Mouse (Mus musculus) kidney, embryonic 16.5 days (tissue): ENCODE results near the gene Cytl1. TPM values are rescaled to one million over a fixed set of nuclear protein-coding genes. Genes with fewer than 3 reads are reported as not detected.

Experiments used
- ATAC-seq: fragments of 200-750 bp; cut with Nextera tagmentation; 2 replicates; pipeline ENCODE4 v1.8.0; 2017; ENCODE audit warnings: moderate TSS enrichment; ENCODE audit not compliant: low FRiP score, low TSS enrichment
- H3K27ac ChIP-seq: fragments of 300-500 bp; sonication (generic); 2 replicates; pipeline ENCODE4 v1.5.1; 2014; ENCODE audit warnings: low read length
- H3K27me3 ChIP-seq: fragments of 300-500 bp; sonication (generic); 2 replicates; pipeline ENCODE4 v1.6.1; 2014; ENCODE audit warnings: low read length, control low read depth, mixed read lengths; ENCODE audit not compliant: insufficient read depth
- H3K36me3 ChIP-seq: fragments of 300-500 bp; sonication (generic); 2 replicates; pipeline ENCODE4 v1.6.1; 2014; ENCODE audit warnings: low read length, control low read depth, mixed read lengths; ENCODE audit not compliant: insufficient read depth
- H3K4me1 ChIP-seq: fragments of 300-500 bp; sonication (generic); 2 replicates; pipeline ENCODE4 v1.6.1; 2014; ENCODE audit warnings: low read length, control low read depth, mixed read lengths; ENCODE audit not compliant: insufficient read depth
- H3K4me2 ChIP-seq: fragments of 300-500 bp; sonication (generic); replicated peaks from 2 replicates; pipeline ENCODE4 v1.6.1; 2014; ENCODE audit warnings: low read depth, low read length
- H3K4me3 ChIP-seq: fragments of 300-500 bp; sonication (generic); 2 replicates; pipeline ENCODE4 v1.5.1; 2014; ENCODE audit warnings: mild to moderate bottlenecking, low read length
- H3K9ac ChIP-seq: fragments of 300-500 bp; sonication (generic); replicated peaks from 2 replicates; pipeline ENCODE4 v1.6.1; 2014; ENCODE audit warnings: low read length
- H3K9me3 ChIP-seq: fragments of 300-500 bp; sonication (generic); 2 replicates; pipeline ENCODE4 v1.6.1; 2016; ENCODE audit warnings: low read length, control low read depth
- WGBS: fragments of 180-500 bp; shearing (Covaris S2); extraction: QIAGEN DNeasy Blood & Tissue Kit; methylation state at CpG from one replicate; pipeline ENCODE4 v1.1.7; 2014; 5-methylcytosine and 5-hydroxymethylcytosine counted together
- polyA plus RNA-seq: library from polyadenylated mRNA; unstranded; fragments of >200 nt; fragmentation: Nextera tagmentation; extraction: Ambion mirVana; gene quantifications from 2 replicates; pipeline ENCODE4 v1.2.1, GENCODE M21; 2015

Gene Cytl1
- polyA plus RNA-seq: 0.69 and 1.2 TPM in 2 replicates

DNA sequence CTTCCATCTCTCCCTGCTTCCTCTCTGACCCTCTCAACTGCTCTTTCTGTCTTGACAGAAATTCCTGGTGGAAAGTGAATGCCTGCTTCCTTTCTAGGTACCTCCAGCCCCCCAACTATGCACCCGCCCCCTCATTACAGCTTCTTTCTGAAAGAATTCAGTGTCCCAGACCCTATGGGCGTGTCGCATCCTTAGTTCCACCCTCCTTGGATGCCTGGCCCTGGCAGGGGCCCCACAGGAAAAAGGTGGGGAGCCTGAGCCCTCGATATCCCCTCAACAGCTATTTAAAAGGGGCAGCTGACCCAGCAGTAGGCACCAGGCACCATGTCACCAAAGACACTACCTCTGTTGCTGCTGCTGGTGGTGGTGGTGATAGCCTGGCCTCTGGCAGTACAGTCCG lies at the start of gene Cytl1:
TSS of gene Cytl1 (plus strand) at position 296 of the 400 bp plus-strand sequence.
- Histone ChIP-seq H3K9ac (no peak within 1 kb of the TSS), H3K9me3 (no peaks in the 10 kb centered on the region; the same call in 1 of the 2 replicates), H3K4me3 (no peak within 1 kb of the TSS), H3K27me3 (no peaks in the 10 kb centered on the region), H3K36me3 (no peaks in the 10 kb centered on the region), H3K4me2 (no peak within 1 kb of the TSS), H3K4me1 (peaks cover 4% of the 10 kb centered on the region), H3K27ac (no peak within 1 kb of the TSS)
- WGBS: 40% methylated on average over 5 of the region's 5 CpGs
- ATAC-seq: no peak

DNA sequence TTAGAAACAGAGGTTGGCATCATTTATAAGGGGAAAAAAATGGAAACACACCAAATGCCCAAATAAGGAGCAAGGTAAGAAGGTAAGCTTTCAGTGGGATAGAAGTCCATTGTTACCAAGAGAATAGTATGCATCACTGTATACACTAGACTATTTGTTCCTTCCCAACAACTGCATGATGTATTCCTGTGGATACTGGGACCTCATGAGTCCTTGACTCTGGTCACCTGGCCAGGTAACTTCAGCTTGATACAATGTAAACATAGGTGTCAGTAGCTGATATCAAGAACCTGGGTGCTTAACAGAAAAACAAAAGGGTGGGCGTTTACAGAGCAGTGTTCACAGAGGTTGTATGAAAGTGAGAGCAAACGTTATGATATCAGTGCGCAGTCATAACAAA lies 42.6 kb upstream of the Cytl1 start:
- H3K36me3 ChIP-seq: no peaks in the 10 kb centered on the region

DNA sequence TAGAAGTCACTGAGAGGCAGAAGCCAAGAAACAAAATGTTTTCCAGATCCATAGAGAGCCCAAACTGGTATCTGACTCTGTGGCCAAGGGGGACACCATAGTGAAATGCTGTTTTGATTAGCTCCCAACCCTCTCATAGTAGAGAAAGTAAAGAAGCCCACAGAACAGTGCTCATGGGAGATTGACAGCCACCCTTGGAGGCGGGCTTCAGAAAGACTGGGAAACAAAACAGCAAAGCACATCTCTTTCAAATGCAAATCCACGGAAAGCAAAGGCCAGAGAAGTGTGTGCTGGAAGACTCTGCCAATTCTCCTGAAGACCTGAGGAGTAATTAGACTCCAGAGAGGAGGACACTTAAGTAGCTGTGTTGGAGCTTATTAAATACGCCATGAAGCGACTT lies 39.5 kb upstream of the Cytl1 start:
- Histone ChIP-seq H3K9ac (no peak overlapping the region), H3K36me3 (no peaks in the 10 kb centered on the region), H3K27me3 (no peaks in the 10 kb centered on the region), H3K4me1 (0 out of 2 replicates have a peak, but pooled peaks cover 3% of the 10 kb centered on the region), H3K27ac (no peak overlapping the region), H3K9me3 (no peaks in the 10 kb centered on the region), H3K4me2 (no peak overlapping the region), H3K4me3 (no peak overlapping the region)
- 52% methylated on average over 4 of the region's 4 CpGs for WGBS
- ATAC-seq: no peak

More for the DNA sequence above, 42.6 kb upstream of the Cytl1 start:
- Histone ChIP-seq H3K4me3 (no peak overlapping the region), H3K4me1 (no peaks in the 10 kb centered on the region), H3K9me3 (no peaks in the 10 kb centered on the region), H3K4me2 (no peak overlapping the region), H3K9ac (no peak overlapping the region), H3K27ac (no peak overlapping the region), H3K27me3 (no peaks in the 10 kb centered on the region)
- 78% methylated on average over 3 of the region's 3 CpGs for WGBS
- no peak for ATAC-seq

DNA sequence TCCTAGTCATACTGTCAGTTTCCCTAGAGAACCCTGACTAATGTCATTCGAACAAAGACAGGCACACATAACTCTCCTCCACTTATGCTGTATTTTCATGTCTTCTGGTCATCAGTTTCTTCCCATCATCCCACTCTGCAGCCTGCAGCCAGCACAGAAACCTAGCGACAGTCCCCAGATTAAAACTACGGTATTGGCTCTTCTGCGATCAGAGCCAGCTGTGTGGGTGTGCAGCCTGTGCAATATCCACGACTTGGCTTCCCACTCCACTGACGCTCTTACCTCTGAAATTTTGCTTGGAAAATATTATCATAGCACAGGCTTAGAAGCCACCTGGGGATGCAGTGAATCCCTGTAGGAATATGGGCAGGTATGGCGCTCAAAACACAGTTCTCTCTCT lies 38.0 kb upstream of the Cytl1 start:
- Histone ChIP-seq H3K36me3 (no peaks in the 10 kb centered on the region), H3K9me3 (no peaks in the 10 kb centered on the region), H3K4me1 (0 out of 2 replicates have a peak, but pooled peaks cover 3% of the 10 kb centered on the region), H3K9ac (no peak overlapping the region), H3K27ac (no peak overlapping the region), H3K4me3 (no peak overlapping the region), H3K27me3 (no peaks in the 10 kb centered on the region), H3K4me2 (no peak overlapping the region)
- WGBS: 78% methylated on average over 7 of the region's 7 CpGs
- ATAC-seq: no peak

DNA sequence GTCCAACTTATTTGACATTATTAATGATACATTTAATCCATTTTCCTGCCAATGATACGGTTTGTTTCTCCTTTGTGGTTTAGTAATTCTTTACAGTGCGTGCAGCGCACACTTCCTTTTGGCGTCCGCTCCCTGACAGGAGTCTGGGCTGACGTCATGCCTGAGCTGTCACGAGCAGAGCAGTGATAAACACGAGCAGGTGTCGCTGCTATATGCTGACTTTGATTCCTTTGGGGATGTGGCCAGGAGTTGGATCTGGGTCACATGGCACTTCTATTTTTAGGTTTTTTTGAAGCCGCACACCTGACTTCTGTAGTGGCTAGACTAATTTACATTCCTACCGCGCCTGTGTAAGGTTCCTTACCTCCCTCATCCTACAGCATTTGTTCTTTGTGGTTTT lies 35.6 kb upstream of the Cytl1 start:
- H3K4me3 ChIP-seq: no peak overlapping the region
- H3K27ac ChIP-seq: no peak overlapping the region
- WGBS: 57% methylated on average over 12 of the region's 12 CpGs
- no peaks in the 10 kb centered on the region for H3K9me3 ChIP-seq
- H3K9ac ChIP-seq: no peak overlapping the region
- no peak for ATAC-seq
- no peaks in the 10 kb centered on the region for H3K27me3 ChIP-seq
- 0 out of 2 replicates have a peak, but pooled peaks cover 3% of the 10 kb centered on the region for H3K4me1 ChIP-seq
- H3K4me2 ChIP-seq: no peak overlapping the region
- H3K36me3 ChIP-seq: no peaks in the 10 kb centered on the region

DNA sequence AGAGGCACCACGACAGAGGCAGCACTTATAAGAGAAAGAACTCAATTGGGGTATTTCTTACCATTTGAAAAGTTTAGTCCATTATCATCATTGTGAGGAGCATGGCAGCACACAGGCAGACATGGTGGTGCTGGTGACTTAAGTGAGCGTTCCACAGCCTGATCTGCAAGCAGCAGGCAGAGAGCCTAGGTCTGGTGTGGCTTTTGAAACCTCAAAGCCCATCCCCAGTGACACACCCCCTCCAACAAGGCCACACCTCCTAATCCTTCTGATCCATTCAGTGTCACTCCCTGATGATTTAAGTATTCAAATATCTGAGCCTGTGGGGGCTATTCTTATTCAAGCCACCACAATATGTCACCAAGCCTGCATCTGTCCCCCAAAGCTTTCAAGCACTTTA lies 30.4 kb upstream of the Cytl1 start:
- H3K9ac ChIP-seq: no peak overlapping the region
- no peaks in the 10 kb centered on the region for H3K9me3 ChIP-seq
- no peak overlapping the region for H3K4me2 ChIP-seq
- no peaks in the 10 kb centered on the region for H3K27me3 ChIP-seq
- 0 out of 2 replicates have a peak, but pooled peaks cover 2% of the 10 kb centered on the region for H3K4me1 ChIP-seq
- H3K27ac ChIP-seq: no peak overlapping the region
- WGBS: 91% methylated on average over 2 of the region's 2 CpGs
- ATAC-seq: no peak
- no peak overlapping the region for H3K4me3 ChIP-seq
- H3K36me3 ChIP-seq: no peaks in the 10 kb centered on the region

DNA sequence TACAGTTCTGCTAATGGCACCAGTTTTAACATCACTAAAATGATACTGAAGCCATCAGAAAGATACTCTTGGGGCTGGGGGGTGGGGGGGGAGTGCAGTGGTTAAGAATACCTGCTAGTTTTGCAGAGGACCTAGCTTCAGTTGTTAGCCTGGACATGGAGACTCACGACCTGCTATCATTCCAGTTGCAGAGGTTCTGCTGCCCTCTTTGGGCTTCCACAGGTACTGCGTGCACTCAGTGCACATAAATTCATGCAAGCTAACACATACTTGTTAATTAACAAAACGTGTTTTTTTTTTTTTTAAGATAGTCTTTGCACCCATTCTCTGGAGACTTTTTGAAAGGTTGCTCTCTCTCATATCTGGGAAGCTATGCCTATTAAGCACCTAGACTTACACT lies 27.2 kb upstream of the Cytl1 start:
- H3K9ac ChIP-seq: no peak overlapping the region
- no peak overlapping the region for H3K4me2 ChIP-seq
- H3K4me1 ChIP-seq: no peaks in the 10 kb centered on the region
- 68% methylated on average over 3 of the region's 3 CpGs for WGBS
- no peaks in the 10 kb centered on the region for H3K27me3 ChIP-seq
- 0 out of 2 replicates have a peak, but pooled peaks cover 5% of the 10 kb centered on the region for H3K9me3 ChIP-seq
- H3K36me3 ChIP-seq: no peaks in the 10 kb centered on the region
- ATAC-seq: no peak
- no peak overlapping the region for H3K4me3 ChIP-seq
- H3K27ac ChIP-seq: no peak overlapping the region

DNA sequence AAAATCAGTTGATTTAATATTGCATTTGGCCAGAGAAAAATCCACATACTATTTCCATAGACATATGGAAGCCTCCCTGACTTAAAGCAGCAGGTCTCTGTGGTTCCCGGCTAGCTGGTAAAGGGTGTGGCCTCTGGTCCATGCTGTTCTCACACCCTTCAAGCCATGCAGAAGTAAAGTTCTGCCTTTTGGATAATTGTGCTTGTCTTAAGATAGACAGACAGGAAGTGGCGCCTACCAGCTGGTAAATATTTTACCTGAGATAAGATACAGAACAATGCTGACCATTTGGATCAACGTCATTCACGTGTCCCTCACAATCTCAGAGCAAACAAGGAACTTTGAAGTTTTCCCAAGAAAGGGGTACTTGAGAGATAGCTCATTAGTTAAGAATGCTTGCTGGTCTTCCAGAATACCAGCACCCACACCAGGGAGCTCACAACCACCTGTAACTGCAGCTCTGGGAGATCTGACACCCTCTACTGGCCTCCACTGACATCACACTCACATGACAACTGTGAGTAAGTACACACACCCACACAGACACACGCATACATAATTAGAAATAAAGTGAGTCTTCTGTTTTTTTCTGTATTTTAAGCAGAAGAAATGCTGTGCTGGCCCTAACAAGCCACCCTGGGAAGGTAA lies 25.9 kb upstream of the Cytl1 start:
- H3K27ac ChIP-seq: no peak overlapping the region
- H3K4me2 ChIP-seq: no peak overlapping the region
- no peak overlapping the region for H3K9ac ChIP-seq
- H3K27me3 ChIP-seq: no peaks in the 10 kb centered on the region
- H3K9me3 ChIP-seq: 0 out of 2 replicates have a peak, but pooled peaks cover 5% of the 10 kb centered on the region
- no peaks in the 10 kb centered on the region for H3K36me3 ChIP-seq
- WGBS: 86% methylated on average over 5 of the region's 5 CpGs
- no peak overlapping the region for H3K4me3 ChIP-seq
- ATAC-seq: no peak
- H3K4me1 ChIP-seq: no peaks in the 10 kb centered on the region

DNA sequence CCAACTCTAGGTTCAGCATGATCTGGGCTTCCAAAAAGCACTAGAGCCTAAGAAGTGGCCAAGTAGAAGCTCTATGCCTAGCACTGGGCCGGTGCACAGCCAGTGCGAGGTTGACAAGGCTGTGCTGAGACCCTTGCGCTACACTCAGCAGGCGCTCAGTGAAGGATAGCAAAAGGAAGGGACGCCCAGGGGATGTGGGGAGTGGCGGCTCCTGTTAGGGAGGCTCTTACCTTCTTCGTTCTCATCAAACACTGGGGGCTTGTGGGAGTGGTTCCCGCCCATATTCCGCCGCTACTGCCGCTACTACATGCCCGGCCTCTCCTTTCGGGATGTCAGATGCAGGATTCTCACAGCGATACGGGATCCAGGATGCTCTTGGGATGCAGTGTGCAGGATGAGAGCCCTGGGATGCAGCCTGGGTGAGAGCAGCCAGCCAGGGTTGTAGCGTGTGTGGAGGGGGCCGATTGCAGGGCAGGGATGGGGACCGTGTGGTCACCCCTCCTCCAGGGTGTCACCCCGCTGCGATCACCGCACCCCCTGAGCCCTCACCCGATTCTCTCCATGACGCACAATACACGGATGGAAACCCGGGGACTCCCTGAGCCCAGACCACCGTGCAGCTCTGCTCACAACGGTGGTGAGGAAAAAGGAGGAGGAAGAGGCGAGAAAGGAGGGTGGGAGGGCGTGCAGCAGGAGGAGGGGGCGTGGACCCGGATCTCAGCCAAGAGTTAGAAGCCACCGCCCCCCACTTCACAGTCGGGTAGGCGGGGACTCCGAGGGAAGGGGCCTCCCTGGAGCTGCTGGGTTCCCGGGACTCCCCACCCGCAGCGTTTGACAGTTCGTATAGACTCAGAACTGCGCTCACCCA lies 18.6 kb upstream of the Cytl1 start, which contains the start of gene Stk32b:
TSS of gene Stk32b (minus strand) at position 667 of the 868 bp plus-strand sequence.
- 0 out of 2 replicates have a peak, but pooled peaks cover 5% of the 10 kb centered on the region for H3K9me3 ChIP-seq
- peak within 1 kb of the TSS; percentile 49 for H3K4me2 ChIP-seq
- H3K36me3 ChIP-seq: no peaks in the 10 kb centered on the region

More for the DNA sequence above, 18.6 kb upstream of the Cytl1 start, which contains the start of gene Stk32b:
- ATAC-seq: peak; percentile 87
- H3K27ac ChIP-seq: no peak within 1 kb of the TSS
- peak within 1 kb of the TSS; percentile 32 for H3K4me3 ChIP-seq
- H3K9ac ChIP-seq: peak within 1 kb of the TSS; percentile 23; the same call in 1 of the 2 replicates
- under 1% methylated on average over 40 of the region's 40 CpGs for WGBS
- peaks cover 4% of the 10 kb centered on the region for H3K27me3 ChIP-seq
- no peaks in the 10 kb centered on the region for H3K4me1 ChIP-seq
